ENCODE assay signal across 8 mouse cellular contexts in the genomic region with DNA sequence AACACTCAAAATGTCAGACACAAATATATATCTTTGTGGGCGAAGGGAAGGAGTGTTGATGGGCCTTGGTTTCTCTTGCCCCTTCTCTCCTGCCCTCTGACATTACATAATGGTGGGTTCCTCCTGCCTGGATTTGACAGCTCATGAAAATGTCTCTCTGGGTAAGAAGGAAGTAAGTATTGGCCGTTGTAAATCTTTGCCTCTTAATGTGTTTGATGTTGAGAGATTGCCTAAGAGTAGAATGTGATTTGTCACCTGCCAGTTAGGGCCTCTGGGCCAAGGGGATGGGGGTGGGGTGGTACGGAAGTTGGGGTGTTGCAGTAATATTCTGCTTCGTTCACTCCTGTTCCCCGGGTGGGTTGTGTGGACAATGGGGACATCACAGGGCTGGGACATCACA. TPM values are rescaled to one million over a fixed set of nuclear protein-coding genes. Genes with fewer than 3 reads are reported as not detected.
DNase-seq lines count a peak whose midpoint lies in the region; ATAC-seq and TF ChIP-seq lines count a peak whose summit lies in the region.

No protein-coding gene starts in this region.

- TF ChIP-seq CTCF in heart, postnatal 0 days (IDR thresholded peaks at IDR 0.05; ENCODE audit: low read depth), result no peak
- TF ChIP-seq CTCF in lung, adult 2 months (IDR thresholded peaks at IDR 0.05; ENCODE audit: insufficient read depth, low read length), result no peak

- no peaks in the 10 kb centered on the region for H3K9me3 ChIP-seq in heart, embryonic 13.5 days
- no peaks in the 10 kb centered on the region for H3K9me3 ChIP-seq in heart, postnatal 0 days (replicated peaks; ENCODE audit: control insufficient read depth, low read length)
- H3K9me3 ChIP-seq in neural tube, embryonic 13.5 days, result no peaks in the 10 kb centered on the region

- H3K36me3 ChIP-seq in heart, embryonic 13.5 days, result no peaks in the 10 kb centered on the region
- H3K36me3 ChIP-seq in heart, postnatal 0 days (replicated peaks; ENCODE audit: control insufficient read depth, insufficient read depth, low read length), result no peaks in the 10 kb centered on the region
- no peaks in the 10 kb centered on the region for H3K36me3 ChIP-seq in neural tube, embryonic 13.5 days

- no peak for TF ChIP-seq POLR2A in lung, adult 2 months (IDR thresholded peaks at IDR 0.05; ENCODE audit: borderline replicate concordance, extremely low read depth, low read depth, low read length)

- peaks cover 18% of the 10 kb centered on the region for H3K4me1 ChIP-seq in heart, embryonic 13.5 days
- H3K4me1 ChIP-seq in heart, postnatal 0 days (ENCODE audit: control insufficient read depth, insufficient read depth), result peaks cover 9% of the 10 kb centered on the region
- H3K4me1 ChIP-seq in lung, adult 2 months (ENCODE audit: control insufficient read depth, insufficient read depth, low read length), result peaks cover 3% of the 10 kb centered on the region; the same call in 1 of the 2 replicates
- H3K4me1 ChIP-seq in neural tube, embryonic 13.5 days (replicated peaks), result peaks cover 21% of the 10 kb centered on the region

- no peaks in the 10 kb centered on the region for H3K27me3 ChIP-seq in heart, embryonic 13.5 days (replicated peaks)
- no peaks in the 10 kb centered on the region for H3K27me3 ChIP-seq in heart, postnatal 0 days (ENCODE audit: control insufficient read depth, insufficient read depth, low read length)
- H3K27me3 ChIP-seq in neural tube, embryonic 13.5 days, result no peaks in the 10 kb centered on the region

- H3K9ac ChIP-seq in heart, embryonic 13.5 days, result peak overlapping the region; percentile 88
- H3K9ac ChIP-seq in heart, postnatal 0 days (replicated peaks; ENCODE audit: low read depth, low read length), result peak overlapping the region; percentile 76
- H3K9ac ChIP-seq in neural tube, embryonic 13.5 days, result peak overlapping the region; percentile 90

- H3K27ac ChIP-seq in heart, embryonic 13.5 days (replicated peaks), result no peak overlapping the region
- H3K27ac ChIP-seq in heart, postnatal 0 days (ENCODE audit: low read depth), result no peak overlapping the region
- H3K27ac ChIP-seq in neural tube, embryonic 13.5 days (replicated peaks), result peak overlapping the region; percentile 78; the same call in 1 of the 2 replicates

- WGBS in heart, embryonic 13.5 days, result 48% methylated on average over 5 of the region's 5 CpGs
- 59% methylated on average over 5 of the region's 5 CpGs for WGBS in heart, postnatal 0 days
- 25% methylated on average over 5 of the region's 5 CpGs for WGBS in lung, adult 2 months
- 61% methylated on average over 5 of the region's 5 CpGs for WGBS in neural tube, embryonic 13.5 days

- no peak for DNase-seq in heart, postnatal 4 days
- no peak for DNase-seq in heart, postnatal 0 days (ENCODE audit: low spot score)
- DNase-seq in lung, adult 2 months, result peak; percentile 40
- no peak for DNase-seq in right cerebral cortex, postnatal 10 days (ENCODE audit: low spot score in 2 of 2)
- DNase-seq in spleen, postnatal 36 days (ENCODE audit: low spot score in 2 of 2), result no peak

- peak overlapping the region; percentile 81 for H3K4me3 ChIP-seq in heart, embryonic 13.5 days
- peak overlapping the region; percentile 91 for H3K4me3 ChIP-seq in heart, postnatal 0 days (ENCODE audit: low read depth, low read length)
- peak overlapping the region; percentile 83 for H3K4me3 ChIP-seq in lung, adult 2 months (replicated peaks; ENCODE audit: extremely low read depth, low read depth, low read length)
- H3K4me3 ChIP-seq in neural tube, embryonic 13.5 days, result peak overlapping the region; percentile 90

- ATAC-seq in heart, embryonic 13.5 days (ENCODE audit: extremely low read depth, insufficient number of reproducible peaks, low FRiP score, low TSS enrichment), result no peak
- ATAC-seq in activated CD4-positive, CD25-positive, alpha-beta regulatory T cell, adult 4 months, result peak; percentile 20
- ATAC-seq in heart, postnatal 0 days (ENCODE audit: insufficient read depth, low read depth), result no peak
- ATAC-seq in neural tube, embryonic 13.5 days (ENCODE audit: low read depth), result no peak

- peak overlapping the region; percentile 83 for H3K4me2 ChIP-seq in heart, embryonic 13.5 days
- peak overlapping the region; percentile 85 for H3K4me2 ChIP-seq in heart, postnatal 0 days (ENCODE audit: low read depth, low read length)
- peak overlapping the region; percentile 70 for H3K4me2 ChIP-seq in neural tube, embryonic 13.5 days

- no peak for TF ChIP-seq EP300 in heart, postnatal 0 days (IDR thresholded peaks at IDR 0.05; ENCODE audit: low read depth)

RNA-seq across cellular contexts. Expression of a gene that starts 1.0 kb away (rescaled TPM):
- 14.7 and 14.8 TPM in 2 replicates for polyA plus RNA-seq in heart, embryonic 13.5 days (2015; fragmentation: Nextera tagmentation; extraction: Ambion mirVana)
- 10 to 100 TPM; 17.2 to 18.7 TPM for total RNA-seq in heart, postnatal 4 days (2021)
- polyA plus RNA-seq in activated CD4-positive, CD25-positive, alpha-beta regulatory T cell, adult 4 months (2017; shearing (Covaris generic)), result 10 to 100 TPM; 58.0 to 60.7 TPM
- 8.8 and 17.0 TPM in 2 replicates for total RNA-seq in heart, postnatal 0 days (2014; rRNA removed; ENCODE audit: low replicate concordance)
- polyA plus RNA-seq in heart, postnatal 0 days (2015; fragmentation: Nextera tagmentation; extraction: Ambion mirVana), result 9.5 and 9.9 TPM in 2 replicates
- 21.6 and 24.7 TPM in 2 replicates for polyA plus RNA-seq in lung, adult 2 months (2012; rRNA removed)
- polyA plus RNA-seq in neural tube, embryonic 13.5 days (2015; fragmentation: Nextera tagmentation; extraction: Ambion mirVana), result 55.8 and 56.8 TPM in 2 replicates
